Mouse (Mus musculus) cerebellum, postnatal 36 days (tissue): ENCODE results near the gene Gsdme.

ENCODE experiments used
- DNase-seq, 2 experiments: peaks; one replicate each; pipeline ENCODE4 v3.0.0; 2021 to 2022; ENCODE audit warnings: mixed read lengths in 2 of 2

The Gsdme gene

DNA sequence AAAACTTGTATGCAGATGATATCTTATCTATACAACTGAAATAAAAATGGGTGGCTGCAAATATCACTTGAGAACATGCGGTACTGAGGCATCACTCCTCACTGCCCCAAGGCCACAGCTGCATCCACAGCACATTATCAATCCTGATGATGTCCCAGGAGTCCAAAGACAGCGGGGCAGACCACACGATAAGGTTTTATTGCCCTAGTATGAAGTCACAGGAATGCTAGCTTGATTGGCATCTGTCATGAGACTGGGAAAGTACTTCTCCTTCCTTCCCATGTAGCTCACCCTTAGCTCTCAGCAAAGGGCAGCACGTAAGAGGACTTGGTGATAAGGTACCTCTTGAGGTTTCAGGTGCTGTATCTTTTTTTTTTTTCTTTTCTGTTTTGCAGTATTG is 19.5 kb downstream of the Gsdme start:
- no peak for DNase-seq

DNA sequence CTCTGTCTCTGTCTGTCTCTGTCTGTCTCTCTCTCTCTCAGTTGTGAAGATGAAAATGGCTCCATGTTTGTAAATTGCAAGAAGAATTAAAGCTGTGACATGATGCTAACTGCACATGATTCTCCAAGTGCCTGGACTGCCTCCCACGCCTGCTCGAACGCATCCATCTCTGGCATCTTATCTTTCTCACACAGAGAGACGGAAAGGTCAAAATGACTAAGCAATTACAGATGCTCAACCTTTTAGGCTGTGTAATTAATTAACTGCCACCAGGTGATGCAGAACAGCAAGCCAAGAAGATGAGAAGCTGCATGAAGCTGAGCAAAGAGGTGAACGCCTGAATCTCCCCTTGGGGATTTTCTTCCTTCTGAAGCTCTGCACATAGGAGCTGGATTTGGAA is 23.2 kb downstream of the Gsdme start:
- no peak for DNase-seq

DNA sequence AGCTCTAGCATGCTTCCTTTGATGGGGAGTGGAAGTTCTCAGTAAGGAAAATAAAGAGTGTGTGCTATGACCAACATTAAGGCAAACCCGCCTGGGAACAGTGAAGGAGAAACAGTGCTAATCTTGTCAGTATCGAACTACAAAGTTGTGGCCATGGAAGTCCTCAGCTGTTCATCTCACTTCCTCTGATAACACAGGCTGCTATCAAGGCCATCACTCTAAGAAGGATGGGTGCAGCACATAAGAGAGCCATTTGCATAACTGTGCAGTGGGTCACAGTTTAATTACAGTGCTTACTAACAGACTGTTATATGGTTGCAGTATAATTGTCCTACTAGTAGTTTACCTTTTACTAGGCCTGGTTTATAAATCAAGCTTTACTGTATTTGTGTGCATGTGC is 23.8 kb downstream of the Gsdme start:
- no peak for DNase-seq

DNA sequence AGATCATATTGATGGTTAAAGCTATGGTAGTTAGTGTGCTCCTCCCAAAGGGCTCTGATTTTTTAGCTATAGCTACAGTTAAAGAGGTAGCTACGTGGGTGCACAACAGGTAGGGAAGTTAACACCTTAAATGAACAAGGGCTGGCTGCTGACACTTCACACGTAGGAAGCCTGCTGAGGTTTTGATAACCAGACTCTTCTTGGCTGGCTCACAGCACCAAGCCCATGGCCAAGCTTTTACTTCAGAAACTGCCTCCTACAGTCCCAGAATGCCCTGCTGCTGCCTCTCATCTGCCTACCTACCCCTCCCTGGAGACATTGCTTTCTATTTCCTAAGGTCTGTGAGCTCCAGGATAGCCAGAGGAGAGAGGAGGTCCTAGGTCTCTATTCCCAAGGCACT is 25.7 kb downstream of the Gsdme start:
- no peak for DNase-seq

DNA sequence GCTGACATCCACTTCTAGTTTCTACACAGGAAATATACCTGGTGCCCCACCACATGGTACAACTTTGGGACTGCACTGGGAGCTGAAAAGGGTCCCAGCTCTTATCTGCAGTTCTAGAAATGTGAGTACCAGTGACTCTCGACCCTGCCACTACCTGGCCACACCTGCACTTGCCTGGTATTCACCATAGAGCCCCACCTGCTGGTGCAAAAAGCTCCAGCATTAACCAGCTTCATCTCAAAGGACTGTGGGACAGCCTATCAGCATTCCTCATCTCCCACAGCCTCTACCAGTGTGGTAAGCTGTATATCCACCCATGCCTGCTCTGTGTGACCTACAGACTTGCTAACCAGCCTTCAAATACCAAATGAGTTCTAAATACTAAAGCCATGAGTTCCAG is 30.7 kb downstream of the Gsdme start:
- no peak for DNase-seq

DNA sequence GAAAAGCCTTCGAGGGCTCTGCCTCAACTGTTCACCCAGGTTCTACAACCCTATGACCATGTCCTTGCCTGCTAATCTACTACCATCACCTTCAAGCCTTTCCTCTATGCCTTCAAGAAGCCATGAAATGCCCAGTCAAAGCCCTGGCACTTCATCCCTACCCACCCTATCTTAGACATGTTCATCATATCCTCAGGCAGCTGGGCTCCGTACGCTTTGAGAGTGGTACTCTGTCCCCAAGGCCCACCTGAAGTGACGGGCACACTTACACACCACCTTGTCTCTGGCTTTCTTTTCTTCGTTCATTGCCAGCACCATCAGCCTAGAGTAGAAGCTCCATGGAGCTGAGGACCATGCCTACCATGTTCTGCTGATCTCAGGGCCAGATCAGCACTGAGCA is 32.4 kb downstream of the Gsdme start:
- DNase-seq = no peak

DNA sequence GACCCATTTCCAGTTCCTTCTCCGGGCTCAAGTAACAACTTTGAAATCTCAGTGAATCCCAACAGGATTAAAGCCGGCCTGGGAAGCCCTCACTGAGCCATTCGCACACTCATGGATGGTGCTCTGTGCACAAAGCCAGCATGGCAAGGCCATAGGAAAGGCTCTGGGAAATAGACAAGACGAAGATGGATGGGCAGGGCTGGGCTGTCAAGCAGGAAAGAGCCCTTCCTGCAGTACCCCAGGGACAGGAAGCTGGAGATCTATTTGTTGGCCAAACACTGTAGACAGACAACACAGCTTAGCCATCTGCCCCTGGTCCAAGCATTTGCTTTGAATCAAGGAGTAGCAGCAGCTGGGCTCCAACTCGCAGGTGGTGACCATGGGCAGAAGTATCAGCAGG is 35.5 kb downstream of the Gsdme start:
- no peak for DNase-seq

DNA sequence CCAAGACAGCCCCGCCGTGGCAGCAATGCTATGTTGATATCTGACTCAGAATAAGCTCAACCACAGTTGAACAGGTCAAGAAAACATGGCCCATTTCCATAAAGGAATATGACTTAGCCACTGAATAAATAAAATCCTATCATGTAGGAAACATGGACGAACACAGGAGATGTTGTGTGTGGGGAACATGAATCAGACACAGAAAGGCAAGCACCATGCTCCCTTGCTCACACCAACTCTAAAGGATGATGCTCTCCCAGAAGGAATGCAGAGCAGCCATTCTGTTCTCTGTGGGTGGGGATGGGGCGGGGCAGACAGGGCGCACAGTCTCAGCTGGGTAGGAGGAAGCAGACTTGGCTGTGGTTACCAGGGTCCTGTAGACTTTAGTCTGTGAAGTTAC is 38.4 kb downstream of the Gsdme start:
- no peak for DNase-seq

DNA sequence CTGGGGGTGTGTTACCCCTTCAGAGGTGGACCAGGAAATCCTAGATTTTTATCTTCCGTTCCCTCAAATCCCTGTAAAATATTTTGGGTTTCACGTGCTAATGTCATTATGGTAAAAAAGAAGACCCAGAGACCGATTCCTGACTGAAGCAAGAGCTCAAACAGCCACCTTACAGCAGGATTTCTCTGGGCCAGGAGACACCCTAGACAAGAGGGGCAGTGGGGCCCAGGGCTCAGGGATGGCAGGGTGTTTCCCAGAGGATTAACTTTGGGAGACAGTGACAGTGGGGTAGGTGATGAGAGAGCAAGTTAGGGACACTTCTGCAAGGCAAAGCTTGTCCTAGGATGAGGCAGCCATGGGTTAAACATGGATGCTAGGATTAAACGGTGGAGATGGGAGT is 40.1 kb downstream of the Gsdme start:
- DNase-seq = no peak

DNA sequence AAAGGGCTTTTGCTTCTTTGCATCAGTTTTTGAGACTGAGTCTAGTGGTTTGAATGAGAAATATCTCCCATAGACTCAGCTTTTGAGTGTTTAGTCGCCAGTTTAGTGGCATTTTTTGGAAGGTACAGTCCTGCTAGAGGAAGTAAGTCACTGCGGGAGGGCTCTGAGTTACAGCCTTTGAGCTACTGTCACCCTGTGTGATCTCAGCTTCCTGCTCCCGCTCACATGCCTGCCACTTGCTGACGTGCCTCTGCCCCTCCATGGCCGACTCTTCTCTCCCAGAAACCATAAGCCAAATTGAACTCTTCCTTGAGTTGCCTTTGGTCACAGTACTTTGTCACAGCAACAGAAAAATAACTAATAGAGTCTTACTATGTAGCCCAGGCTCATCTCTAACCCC is 40.7 kb downstream of the Gsdme start:
- DNase-seq = no peak

DNA sequence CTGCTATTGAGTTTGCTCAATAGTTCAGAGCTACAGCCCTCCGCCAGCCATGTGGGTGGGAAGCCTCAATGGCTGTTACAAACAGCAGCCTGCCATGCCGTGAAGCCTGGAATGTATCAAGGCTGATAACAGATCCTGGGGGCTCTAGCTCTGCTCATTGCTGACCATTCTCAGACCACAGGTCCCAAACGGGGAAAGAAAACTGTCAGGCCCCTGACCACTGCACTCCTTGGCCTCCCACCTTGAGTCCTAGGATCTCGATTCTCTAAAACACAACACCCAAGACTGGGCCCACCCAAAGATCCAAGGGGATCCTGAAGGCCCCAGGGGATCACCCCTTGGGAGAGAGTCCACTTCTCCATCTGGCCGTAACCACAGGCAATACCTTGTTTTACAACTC is 41.3 kb downstream of the Gsdme start:
- no peak for DNase-seq

DNA sequence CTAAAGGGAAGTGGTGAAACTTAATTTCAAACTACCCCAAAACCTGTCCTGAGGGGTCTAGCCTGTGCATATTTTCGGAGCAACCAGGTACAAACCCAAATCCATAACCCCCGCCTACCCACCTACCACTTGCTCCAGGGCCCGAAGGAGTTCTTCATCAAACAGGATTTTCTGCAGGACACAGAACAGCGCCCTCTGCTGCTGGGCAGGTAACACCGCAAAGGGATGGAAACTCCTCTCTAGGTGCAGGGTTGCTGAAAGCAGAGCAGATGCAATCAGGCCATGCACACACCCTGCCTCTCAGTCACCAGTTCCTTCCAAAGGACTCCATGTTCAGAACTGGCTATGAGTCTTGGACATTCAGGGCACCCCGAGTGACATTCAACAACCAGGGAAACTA is 42.8 kb downstream of the Gsdme start:
- peak; percentile 24 to 41 for DNase-seq

DNA sequence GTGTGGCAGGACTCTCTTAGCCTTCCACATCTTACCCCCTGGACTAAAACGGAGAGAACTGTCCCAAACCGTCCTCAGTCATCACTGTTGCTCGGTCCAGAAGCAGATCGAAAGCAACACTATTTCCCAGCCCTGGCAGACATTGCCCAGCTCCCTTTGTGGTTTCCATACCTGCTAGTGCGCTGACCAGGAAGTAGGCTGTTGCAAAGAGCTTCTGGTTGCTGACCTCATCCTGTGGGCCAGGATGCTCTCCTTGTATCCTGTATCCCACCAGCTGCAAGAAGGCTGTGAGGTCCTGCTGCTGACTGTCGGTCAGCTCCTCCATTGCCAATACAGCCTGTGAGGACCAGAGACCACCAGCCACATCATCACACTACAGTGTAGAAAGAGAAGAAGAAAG is 44.6 kb downstream of the Gsdme start:
- no peak for DNase-seq

DNA sequence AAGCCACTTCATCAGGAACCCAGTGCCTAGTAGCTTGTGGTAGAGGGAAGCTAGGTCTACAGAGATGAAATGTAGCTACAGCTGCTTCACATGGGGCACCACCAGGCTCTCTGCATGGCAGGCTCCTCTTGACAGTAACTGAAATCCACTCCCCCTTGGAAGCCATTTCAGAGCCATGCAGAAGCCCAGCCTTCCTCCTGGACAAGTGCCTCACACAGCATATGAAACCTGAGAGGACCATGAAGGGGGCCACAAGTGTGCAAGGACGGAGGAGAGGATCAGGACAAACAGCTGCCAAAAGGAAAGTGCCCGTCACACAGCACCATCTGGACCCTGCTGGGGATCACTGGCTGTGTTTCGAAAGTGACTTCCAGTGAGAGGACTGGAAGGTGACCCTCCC is 45.0 kb downstream of the Gsdme start:
- DNase-seq = no peak

DNA sequence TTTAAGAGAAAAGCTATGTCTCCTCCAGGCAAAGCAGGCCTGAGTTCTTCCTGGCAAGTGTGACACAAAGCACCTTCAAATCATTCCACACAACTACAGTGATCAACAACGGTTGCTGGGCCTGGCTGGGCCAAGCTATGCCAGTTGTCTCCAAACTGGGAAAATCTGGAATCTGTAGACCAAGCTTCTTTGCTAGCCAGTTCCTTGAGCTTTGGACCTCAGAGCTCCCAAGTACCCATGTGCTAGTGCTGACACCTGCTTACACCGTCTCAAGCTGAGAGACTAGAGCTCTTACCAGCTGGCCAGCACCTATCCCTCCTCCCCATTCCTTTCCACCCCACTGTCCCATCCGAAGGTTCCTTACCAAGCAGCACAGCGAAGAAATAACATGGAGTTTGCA is 47.7 kb downstream of the Gsdme start:
- DNase-seq = no peak

DNA sequence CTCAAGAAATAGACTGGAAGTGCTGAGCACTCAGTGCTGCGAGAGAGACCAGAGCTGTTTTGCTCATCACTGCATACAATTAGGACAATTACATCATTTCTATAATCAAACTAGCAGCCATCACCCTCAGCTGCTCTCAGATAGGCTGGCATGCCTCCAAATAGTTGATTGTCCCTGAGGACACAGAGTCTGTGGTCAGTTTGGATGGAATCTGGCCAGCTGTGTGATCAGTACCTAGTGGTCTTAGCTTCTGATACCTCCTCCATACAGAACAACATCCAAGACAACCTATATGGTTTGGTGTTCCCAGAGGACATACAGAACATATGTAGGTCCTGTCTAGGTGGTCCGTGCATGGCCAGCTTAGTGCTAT is 48.3 kb downstream of the Gsdme start:
- no peak for DNase-seq

DNA sequence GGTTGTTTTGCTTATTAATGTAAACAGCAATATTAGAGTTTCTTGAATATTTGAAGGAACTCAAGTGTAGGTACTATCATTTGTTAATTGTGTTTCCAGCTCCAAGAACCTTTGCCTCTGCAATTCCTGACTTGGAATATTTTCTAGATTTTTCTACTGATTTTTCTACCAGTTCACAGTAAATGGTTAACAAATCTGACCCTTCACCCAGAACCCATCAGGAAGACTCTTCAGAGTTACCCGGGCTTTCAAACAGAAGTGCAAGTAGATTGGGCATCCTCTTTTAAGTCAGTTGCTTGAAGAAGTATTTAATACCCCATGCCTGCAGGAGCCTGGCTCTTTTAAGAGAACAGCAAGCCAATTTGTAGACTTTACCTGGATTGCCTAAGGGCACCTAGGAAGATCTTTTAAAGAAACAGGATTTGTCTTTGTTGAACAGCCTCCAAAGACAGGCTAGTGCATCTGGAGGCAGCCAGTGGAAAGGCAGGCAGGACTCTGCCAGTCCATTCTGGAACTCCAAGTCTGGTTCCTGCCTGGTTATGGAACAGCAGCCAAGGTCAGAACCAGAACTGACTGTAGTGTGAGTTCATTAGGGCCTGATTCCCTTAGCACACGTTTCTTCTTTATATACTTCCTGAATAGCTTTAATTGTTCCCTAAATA is 48.8 kb downstream of the Gsdme start:
- no peak for DNase-seq

DNA sequence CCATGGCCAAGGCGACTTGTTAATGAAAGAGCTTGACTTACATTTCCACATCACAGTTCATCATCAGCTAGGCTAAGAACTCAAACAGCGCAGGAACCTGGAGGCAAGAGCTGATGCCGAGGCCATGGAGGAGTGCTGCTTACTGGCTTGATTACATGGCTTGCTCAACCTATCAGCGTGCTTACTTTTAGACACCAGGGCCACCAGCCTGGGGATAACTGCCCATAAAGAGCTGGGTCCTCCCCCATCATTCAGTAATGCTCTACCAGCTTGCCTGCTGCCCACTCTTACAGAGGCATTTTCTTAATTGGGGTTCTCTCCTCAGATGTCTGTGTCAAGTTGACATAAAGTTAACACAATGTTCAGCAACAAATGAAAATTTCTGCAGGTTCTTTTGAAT is 58.6 kb downstream of the Gsdme start:
- no peak for DNase-seq

DNA sequence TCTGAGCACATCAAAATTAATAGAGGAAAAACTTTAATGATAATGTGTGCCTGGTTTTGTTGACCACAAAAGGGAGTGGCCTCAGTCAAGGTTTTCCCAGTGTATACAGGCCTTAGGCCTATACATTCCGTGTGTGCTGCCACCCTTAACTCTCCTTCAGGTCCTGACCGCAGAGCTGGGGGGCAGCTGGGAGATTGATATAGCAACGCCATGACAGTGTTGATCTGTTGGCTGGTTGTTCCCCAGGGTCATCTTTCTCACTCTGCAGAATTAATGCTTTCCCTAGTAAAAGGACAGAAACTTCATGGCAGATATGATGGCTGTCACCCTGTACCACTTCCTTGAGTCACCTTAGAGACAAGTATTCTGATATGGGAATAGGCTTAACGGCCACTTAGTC is 59.3 kb downstream of the Gsdme start:
- DNase-seq = no peak

DNA sequence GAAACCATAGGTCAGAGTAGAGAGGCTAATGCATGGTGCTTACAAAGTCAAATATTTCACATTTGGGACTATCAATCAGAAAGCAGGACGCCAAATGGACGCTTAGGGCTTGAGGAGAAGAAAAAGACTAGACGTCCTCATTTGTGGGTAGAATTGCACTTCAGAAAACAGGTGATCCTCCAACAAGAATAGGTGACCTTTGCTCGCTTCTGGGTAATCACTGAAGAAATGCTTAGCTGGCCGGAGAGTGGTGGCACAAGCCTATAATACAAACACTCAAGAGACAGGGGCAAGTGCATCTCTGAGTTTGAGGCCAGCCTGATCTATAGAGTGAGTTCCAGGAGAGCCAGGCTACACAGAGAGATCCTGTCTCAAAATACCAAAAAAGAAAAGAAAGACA is 69.8 kb downstream of the Gsdme start:
- no peak for DNase-seq

DNA sequence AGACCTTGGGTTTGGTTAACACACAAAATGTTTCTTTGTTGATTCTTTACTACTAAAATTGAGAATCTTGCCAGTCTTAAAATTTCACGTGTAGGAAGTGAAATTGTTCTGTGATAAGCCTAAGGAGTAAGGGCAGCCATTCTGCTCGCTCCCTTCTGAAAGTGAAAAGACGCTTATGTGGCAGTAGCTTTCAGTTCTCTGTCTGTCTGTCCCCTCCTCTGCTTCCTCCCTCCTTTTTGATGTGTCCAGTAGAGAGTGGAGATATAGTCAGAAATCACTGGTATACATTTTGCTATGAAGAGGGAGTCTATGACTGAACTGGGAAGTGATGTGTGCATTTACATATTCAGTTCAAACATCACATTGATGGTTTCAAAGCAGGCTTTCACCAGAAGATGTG is 70.8 kb downstream of the Gsdme start:
- no peak for DNase-seq

DNA sequence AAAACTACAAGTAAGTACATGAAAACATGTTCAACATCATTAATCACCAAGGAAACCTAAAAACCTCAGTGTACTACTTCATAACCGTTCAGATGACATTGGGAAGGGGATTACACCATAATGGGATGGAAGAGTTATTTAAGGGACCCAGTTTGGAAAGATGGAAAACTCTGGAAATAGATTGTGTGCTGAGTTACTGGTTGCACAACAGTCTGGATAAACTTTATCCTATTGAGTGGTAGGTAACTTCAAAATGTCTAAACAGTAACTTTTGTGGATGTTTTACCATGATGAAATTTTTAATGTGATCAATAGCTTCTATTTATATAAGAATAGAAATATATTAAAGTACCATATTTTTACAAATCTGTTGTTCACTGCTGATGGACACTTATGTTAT is 71.5 kb downstream of the Gsdme start:
- DNase-seq = no peak

DNA sequence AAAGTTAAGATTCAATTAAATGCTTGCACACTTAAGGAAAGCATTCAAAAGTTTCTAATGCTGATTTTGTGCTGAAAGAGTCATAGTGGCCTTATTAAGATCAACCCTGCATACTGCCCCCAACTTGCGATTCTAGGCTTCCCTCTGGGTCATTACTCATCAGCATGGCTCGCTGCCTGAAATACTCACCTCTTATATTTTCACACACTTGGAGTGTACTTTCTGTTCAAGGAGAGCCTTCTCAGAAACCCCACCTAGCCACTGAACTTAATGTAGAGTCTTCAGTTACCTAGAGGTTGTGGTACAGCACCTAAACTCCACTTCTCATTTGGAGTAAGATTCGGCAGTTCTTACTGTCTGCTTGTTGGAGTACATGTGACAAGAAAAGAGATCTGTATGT is 72.1 kb downstream of the Gsdme start:
- no peak for DNase-seq

DNA sequence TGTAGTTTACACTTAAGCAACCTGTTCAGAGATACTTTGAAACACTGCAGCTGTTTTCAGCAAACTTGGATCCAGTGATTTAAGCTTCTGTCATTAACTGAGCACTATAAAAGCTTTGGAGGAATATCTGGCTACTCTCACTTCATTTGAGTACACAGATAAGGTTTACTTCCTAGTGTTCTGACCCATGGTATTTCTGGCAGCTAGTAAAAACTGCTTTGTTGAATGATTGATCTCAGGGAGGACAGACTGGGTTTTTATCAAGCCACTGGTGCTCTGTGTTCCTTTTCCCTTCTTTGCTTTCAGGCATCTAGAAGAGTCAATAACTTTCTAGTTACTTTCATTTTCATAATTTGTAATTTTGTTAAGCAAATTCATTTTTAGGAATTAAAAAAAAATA is 74.3 kb downstream of the Gsdme start:
- DNase-seq = no peak

DNA sequence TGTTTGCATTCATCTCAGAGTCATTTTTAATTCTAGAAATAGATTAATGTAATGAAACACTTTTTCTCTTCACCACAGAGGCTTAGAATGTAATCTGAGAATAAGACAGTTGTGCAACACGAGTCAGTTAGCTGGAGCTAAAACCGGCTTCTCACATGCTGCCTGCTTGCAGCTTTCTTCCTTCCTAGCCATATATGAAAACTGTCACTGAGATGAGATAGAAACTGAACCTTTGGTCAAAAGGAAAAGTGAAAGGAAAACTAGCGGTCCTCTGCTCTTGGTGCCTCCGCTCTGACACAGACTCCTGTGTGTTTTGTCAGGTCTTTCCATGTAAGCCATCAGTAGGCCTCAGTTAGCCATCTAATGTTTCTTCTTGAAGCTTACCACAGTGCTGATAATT is 75.7 kb downstream of the Gsdme start:
- no peak for DNase-seq

DNA sequence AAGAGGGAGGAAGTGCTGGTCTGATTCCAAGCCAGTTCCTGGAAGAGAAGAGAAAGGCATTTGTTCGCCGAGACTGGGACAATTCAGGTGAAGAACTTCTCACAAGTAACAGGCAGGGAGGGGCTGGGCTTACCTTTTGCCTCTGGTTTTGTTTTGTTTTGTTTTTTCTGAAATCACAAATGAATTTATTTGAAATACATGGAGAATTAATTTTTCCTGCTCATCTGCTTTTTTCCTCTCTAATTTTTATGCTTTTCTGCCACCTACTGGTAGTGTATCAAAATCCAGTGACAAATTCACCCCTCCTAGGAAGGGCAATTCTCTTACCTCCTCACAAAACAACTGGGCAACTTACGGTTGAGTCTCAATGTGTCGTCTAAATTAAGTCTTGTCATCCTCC is 83.5 kb downstream of the Gsdme start:
- peak in 1 of 2 experiments; percentile 5 for DNase-seq
